Mouse (Mus musculus) ES-Bruce4 (cell line): Measurements from ENCODE around the gene Trim40.

Source experiments
- CTCF ChIP-seq: IDR thresholded peaks from one replicate; pipeline ENCODE4 v1.8.1; 2011; ENCODE audit warnings: low read depth, low read length
- POLR2A ChIP-seq: IDR thresholded peaks from one replicate; pipeline ENCODE4 v1.8.1; 2011; ENCODE audit warnings: low read length; ENCODE audit not compliant: insufficient read depth

GRCm38 (mm10) chr17:36839001-36839400, 50.9 kb downstream of the Trim40 start:
- TF ChIP-seq CTCF: no peak
- no peak for TF ChIP-seq POLR2A
